Mouse (Mus musculus): ENCODE measurements around the gene Bcl2l2. TPM values are rescaled to one million over a fixed set of nuclear protein-coding genes. Genes with fewer than 3 reads are reported as not detected.

Bcl2l2 gene
- polyA plus RNA-seq, 1 experiment from 2014 or later: 3.5 TPM

DNA sequence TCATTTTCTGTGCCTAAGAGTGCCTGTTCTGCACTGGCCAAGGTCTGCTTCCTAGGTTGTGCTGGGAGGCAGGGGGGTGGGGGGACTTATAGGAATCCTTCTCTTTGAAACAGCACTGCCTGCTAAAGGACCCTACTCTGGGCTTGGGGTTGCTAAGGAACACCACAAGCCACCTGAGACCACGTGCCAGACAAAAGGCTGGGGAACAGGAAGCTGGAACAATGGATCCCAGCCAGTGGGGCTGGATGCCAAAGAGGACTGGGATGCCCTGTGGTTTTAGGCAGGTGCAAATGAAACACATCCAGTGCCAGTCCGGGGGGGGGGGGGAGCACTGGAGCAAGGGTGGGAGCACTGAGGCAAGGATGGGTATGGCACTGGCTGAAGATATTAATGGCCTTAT is 47.3 kb downstream of the Bcl2l2 start:
- Histone ChIP-seq H3K27me3 (replicated peaks; ENCODE audit: control insufficient read depth, insufficient read depth, low read length) (no peaks in the 10 kb centered on the region), H3K27ac (ENCODE audit: low read length) (no peak overlapping the region), H3K36me3 (ENCODE audit: control insufficient read depth, insufficient read depth) (no peaks in the 10 kb centered on the region), H3K4me1 (replicated peaks; ENCODE audit: control insufficient read depth, insufficient read depth, low read length) (peaks cover 18% of the 10 kb centered on the region), H3K4me2 (ENCODE audit: low read length) (no peak overlapping the region), H3K9me3 (ENCODE audit: control insufficient read depth, low read length) (no peaks in the 10 kb centered on the region), H3K4me3 (replicated peaks; ENCODE audit: low read length) (no peak overlapping the region), H3K9ac (replicated peaks; ENCODE audit: low read depth, low read length) (no peak overlapping the region)
- WGBS: 0% methylated on average over 2 of the region's 2 CpGs
- no peak for ATAC-seq

GRCm38 (mm10) chr14:54932645-54933150 is 49.5 kb downstream of the Bcl2l2 start, which contains the start of gene Il25:
Gene Il25, plus strand, starts transcription at chr14:54932695.
- Histone ChIP-seq H3K27me3 (replicated peaks; ENCODE audit: control insufficient read depth, insufficient read depth, low read length) (no peaks in the 10 kb centered on the region), H3K27ac (ENCODE audit: low read length) (no peak within 1 kb of the TSS), H3K9me3 (ENCODE audit: control insufficient read depth, low read length) (no peaks in the 10 kb centered on the region), H3K9ac (replicated peaks; ENCODE audit: low read depth, low read length) (no peak within 1 kb of the TSS), H3K4me2 (ENCODE audit: low read length) (no peak within 1 kb of the TSS), H3K4me3 (replicated peaks; ENCODE audit: low read length) (no peak within 1 kb of the TSS), H3K4me1 (replicated peaks; ENCODE audit: control insufficient read depth, insufficient read depth, low read length) (peaks cover 6% of the 10 kb centered on the region; the same call in 1 of the 2 replicates), H3K36me3 (ENCODE audit: control insufficient read depth, insufficient read depth) (no peaks in the 10 kb centered on the region)
- WGBS: 29% methylated on average over 6 of the region's 6 CpGs
- ATAC-seq: no peak

- Histone ChIP-seq H3K27me3 (replicated peaks; ENCODE audit: control insufficient read depth, insufficient read depth, low read length) (no peaks in the 10 kb centered on the region), H3K9me3 (ENCODE audit: control insufficient read depth, low read length) (no peaks in the 10 kb centered on the region), H3K36me3 (ENCODE audit: control insufficient read depth, insufficient read depth) (no peaks in the 10 kb centered on the region), H3K4me1 (replicated peaks; ENCODE audit: control insufficient read depth, insufficient read depth, low read length) (peaks cover 3% of the 10 kb centered on the region; the same call in 1 of the 2 replicates), H3K27ac (ENCODE audit: low read length) (peak within 1 kb of the TSS; percentile 24; the same call in 1 of the 2 replicates), H3K4me2 (ENCODE audit: low read length) (no peak within 1 kb of the TSS), H3K9ac (replicated peaks; ENCODE audit: low read depth, low read length) (0 out of 2 replicates have a peak within 1 kb of the TSS, but pooled peaks have one; percentile 26), H3K4me3 (replicated peaks; ENCODE audit: low read length) (no peak within 1 kb of the TSS)
- WGBS: 40% methylated on average over 8 of the region's 8 CpGs
- peak; percentile 71 for ATAC-seq
Observed at GRCm38 (mm10) chr14:54935904-54936830, 53.0 kb downstream of the Bcl2l2 start, which contains the start of gene Cmtm5. Gene Cmtm5, plus strand, starts transcription at chr14:54936261.

DNA sequence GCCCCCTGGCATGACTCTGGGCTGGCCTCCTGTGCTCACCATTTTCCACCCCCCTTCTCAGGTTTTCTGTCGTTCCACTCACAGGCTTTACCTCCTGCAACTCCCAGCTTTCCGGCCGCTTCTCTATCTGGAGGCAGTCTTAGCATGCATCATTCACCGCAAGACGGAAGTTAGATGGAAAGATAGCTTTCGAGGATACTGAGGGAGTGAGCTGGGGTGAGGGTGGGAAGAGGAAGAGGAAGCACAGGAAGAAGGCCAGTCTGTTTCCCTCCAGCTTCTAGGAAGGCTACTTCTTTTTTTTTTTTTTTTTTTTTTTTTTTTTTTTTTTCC is 53.6 kb downstream of the Bcl2l2 start:
- H3K36me3 ChIP-seq (ENCODE audit: control insufficient read depth, insufficient read depth): no peaks in the 10 kb centered on the region
- H3K9ac ChIP-seq (replicated peaks; ENCODE audit: low read depth, low read length): no peak overlapping the region
- H3K4me2 ChIP-seq (ENCODE audit: low read length): no peak overlapping the region
- H3K4me3 ChIP-seq (replicated peaks; ENCODE audit: low read length): no peak overlapping the region
- no peaks in the 10 kb centered on the region for H3K9me3 ChIP-seq (ENCODE audit: control insufficient read depth, low read length)
- WGBS: 72% methylated on average over 6 of the region's 6 CpGs
- ATAC-seq: no peak
- no peaks in the 10 kb centered on the region for H3K27me3 ChIP-seq (replicated peaks; ENCODE audit: control insufficient read depth, insufficient read depth, low read length)
- H3K4me1 ChIP-seq (replicated peaks; ENCODE audit: control insufficient read depth, insufficient read depth, low read length): peaks cover 3% of the 10 kb centered on the region; the same call in 1 of the 2 replicates
- peak overlapping the region; percentile 24; the same call in 1 of the 2 replicates for H3K27ac ChIP-seq (ENCODE audit: low read length)

- no peaks in the 10 kb centered on the region for H3K36me3 ChIP-seq (ENCODE audit: control insufficient read depth, insufficient read depth)
- peaks cover 3% of the 10 kb centered on the region; the same call in 1 of the 2 replicates for H3K4me1 ChIP-seq (replicated peaks; ENCODE audit: control insufficient read depth, insufficient read depth, low read length)
- no peak overlapping the region for H3K4me3 ChIP-seq (replicated peaks; ENCODE audit: low read length)
- H3K4me2 ChIP-seq (ENCODE audit: low read length): no peak overlapping the region
- no peak overlapping the region for H3K27ac ChIP-seq (ENCODE audit: low read length)
- no peaks in the 10 kb centered on the region for H3K9me3 ChIP-seq (ENCODE audit: control insufficient read depth, low read length)
- H3K9ac ChIP-seq (replicated peaks; ENCODE audit: low read depth, low read length): no peak overlapping the region
- no peaks in the 10 kb centered on the region for H3K27me3 ChIP-seq (replicated peaks; ENCODE audit: control insufficient read depth, insufficient read depth, low read length)
- no peak for ATAC-seq
- WGBS: 93% methylated on average over 16 of the region's 16 CpGs
Observed at GRCm38 (mm10) chr14:54937361-54938182, 54.4 kb downstream of the Bcl2l2 start.

Other genes with a start within 250 kb of the Bcl2l2 start
- 1.4 TPM in 1 of 2 replicates, not detected in the other for gene Gm17606, start 242.4 kb upstream of the Bcl2l2 start, polyA plus RNA-seq (2015; fragmentation: Nextera tagmentation; extraction: Ambion mirVana)
- gene Cdh24, start 242.0 kb upstream of the Bcl2l2 start, polyA plus RNA-seq (2015; fragmentation: Nextera tagmentation; extraction: Ambion mirVana): 5.1 and 8.1 TPM in 2 replicates
- gene 1700123O20Rik, start 197.2 kb upstream of the Bcl2l2 start, polyA plus RNA-seq (2015; fragmentation: Nextera tagmentation; extraction: Ambion mirVana): 72.8 and 76.3 TPM in 2 replicates
- gene Acin1, start 196.4 kb upstream of the Bcl2l2 start, polyA plus RNA-seq (2015; fragmentation: Nextera tagmentation; extraction: Ambion mirVana): 141 and 150 TPM in 2 replicates
- gene Gm29776, start 184.5 kb upstream of the Bcl2l2 start, polyA plus RNA-seq (2015; fragmentation: Nextera tagmentation; extraction: Ambion mirVana): 0.14 and 0.16 TPM in 2 replicates
- not detected in 2 replicates for gene Cebpe, start 171.2 kb upstream of the Bcl2l2 start, polyA plus RNA-seq (2015; fragmentation: Nextera tagmentation; extraction: Ambion mirVana)
- gene Slc7a8, start 101.4 kb upstream of the Bcl2l2 start, polyA plus RNA-seq (2015; fragmentation: Nextera tagmentation; extraction: Ambion mirVana): 8.7 and 8.9 TPM in 2 replicates
- not detected in 2 replicates for gene Rnf212b, start 69.2 kb upstream of the Bcl2l2 start, polyA plus RNA-seq (2015; fragmentation: Nextera tagmentation; extraction: Ambion mirVana)
- 12.1 and 13.4 TPM in 2 replicates for gene Homez, start 12.4 kb upstream of the Bcl2l2 start, polyA plus RNA-seq (2015; fragmentation: Nextera tagmentation; extraction: Ambion mirVana)
- gene Ppp1r3e, start 5.8 kb upstream of the Bcl2l2 start, polyA plus RNA-seq (2015; fragmentation: Nextera tagmentation; extraction: Ambion mirVana): 1.7 and 2.6 TPM in 2 replicates
- not detected in 2 replicates for gene Gm20521, start 64 bp downstream of the Bcl2l2 start, polyA plus RNA-seq (2015; fragmentation: Nextera tagmentation; extraction: Ambion mirVana)
- 122 and 150 TPM in 2 replicates for gene Pabpn1, start 9.1 kb downstream of the Bcl2l2 start, polyA plus RNA-seq (2015; fragmentation: Nextera tagmentation; extraction: Ambion mirVana)
- 128 and 185 TPM in 2 replicates for gene Slc22a17, start 29.8 kb downstream of the Bcl2l2 start, polyA plus RNA-seq (2015; fragmentation: Nextera tagmentation; extraction: Ambion mirVana)
- 24.2 and 28.7 TPM in 2 replicates for gene Efs, start 42.7 kb downstream of the Bcl2l2 start, polyA plus RNA-seq (2015; fragmentation: Nextera tagmentation; extraction: Ambion mirVana)
- 0.46 and 0.53 TPM in 2 replicates for gene Il25, start 49.3 kb downstream of the Bcl2l2 start, polyA plus RNA-seq (2015; fragmentation: Nextera tagmentation; extraction: Ambion mirVana)
- 3.7 and 4.0 TPM in 2 replicates for gene Cmtm5, start 52.9 kb downstream of the Bcl2l2 start, polyA plus RNA-seq (2015; fragmentation: Nextera tagmentation; extraction: Ambion mirVana)
- gene Myh6, start 83.5 kb downstream of the Bcl2l2 start, polyA plus RNA-seq (2015; fragmentation: Nextera tagmentation; extraction: Ambion mirVana): 0.65 and 0.99 TPM in 2 replicates
- gene Gm17428, start 93.6 kb downstream of the Bcl2l2 start, polyA plus RNA-seq (2015; fragmentation: Nextera tagmentation; extraction: Ambion mirVana): not detected in 2 replicates
- 6.9 and 7.4 TPM in 2 replicates for gene Myh7, start 111.2 kb downstream of the Bcl2l2 start, polyA plus RNA-seq (2015; fragmentation: Nextera tagmentation; extraction: Ambion mirVana)
- gene Ngdn, start 132.1 kb downstream of the Bcl2l2 start, polyA plus RNA-seq (2015; fragmentation: Nextera tagmentation; extraction: Ambion mirVana): 58.8 and 61.2 TPM in 2 replicates
- 21.5 and 32.9 TPM in 2 replicates for gene Zfhx2, start 208.9 kb downstream of the Bcl2l2 start, polyA plus RNA-seq (2015; fragmentation: Nextera tagmentation; extraction: Ambion mirVana)
- 55.2 and 56.6 TPM in 2 replicates for gene Thtpa, start 211.4 kb downstream of the Bcl2l2 start, polyA plus RNA-seq (2015; fragmentation: Nextera tagmentation; extraction: Ambion mirVana)
- 13.3 and 16.5 TPM in 2 replicates for gene Ap1g2, start 223.2 kb downstream of the Bcl2l2 start, polyA plus RNA-seq (2015; fragmentation: Nextera tagmentation; extraction: Ambion mirVana)
- 33.6 and 45.1 TPM in 2 replicates for gene Jph4, start 233.6 kb downstream of the Bcl2l2 start, polyA plus RNA-seq (2015; fragmentation: Nextera tagmentation; extraction: Ambion mirVana)